Mouse (Mus musculus) urinary bladder, postnatal 14 days (tissue): ENCODE measurements at regions not wholly inside any gene's neighbourhood (a gene's known extent, or its start where the extent isn't known, plus 50 kb on each side); places are given as distances from the start of the nearest gene placed in this dataset.
A peak's percentile ranks its signal among the peaks of the same experiment; 100 is the strongest.

Experiments used
- DNase-seq: peaks from one replicate; pipeline ENCODE4 v3.0.0; 2021; ENCODE audit warnings: low spot score

DNA sequence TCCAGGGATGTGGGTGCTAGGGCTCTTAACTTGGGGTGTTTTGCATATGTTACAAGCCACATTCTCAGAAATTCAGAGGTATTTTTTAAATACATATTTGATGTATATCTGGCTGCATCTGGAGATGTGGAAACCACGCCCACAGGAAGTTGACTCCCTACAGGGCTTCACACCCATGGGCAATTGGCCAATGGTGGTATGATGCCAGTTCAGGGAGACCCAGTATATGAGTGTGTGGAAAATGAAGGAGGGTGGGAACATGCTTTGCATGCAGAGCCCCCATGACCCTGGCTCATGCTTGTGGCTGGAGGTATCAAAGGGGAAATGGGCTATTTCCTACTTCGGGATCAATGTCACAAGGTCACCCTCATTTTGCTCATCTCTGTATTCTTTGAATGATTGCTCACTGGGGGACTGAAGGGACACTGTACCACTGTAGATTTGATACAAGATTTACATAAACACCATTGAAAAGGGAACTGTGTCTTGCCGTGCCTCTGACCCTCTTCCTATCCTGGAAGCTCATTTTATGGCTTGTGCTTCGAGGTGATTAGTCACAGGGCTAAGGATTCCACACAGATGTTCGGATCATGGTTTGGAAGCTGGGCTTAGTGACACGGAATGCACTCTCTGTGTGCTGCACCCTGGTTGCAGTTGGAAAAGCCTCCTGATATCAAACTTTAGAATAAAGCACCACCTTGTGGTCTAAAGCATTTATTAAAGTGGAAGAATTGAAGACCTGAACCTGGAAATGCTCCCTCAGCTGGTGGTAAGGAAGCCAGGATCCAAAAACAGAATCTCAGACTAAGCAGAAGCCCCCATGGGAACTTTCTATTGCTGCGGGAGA, 56.8 kb upstream of the Edn1 start:
- peak; percentile 19 for DNase-seq

DNA sequence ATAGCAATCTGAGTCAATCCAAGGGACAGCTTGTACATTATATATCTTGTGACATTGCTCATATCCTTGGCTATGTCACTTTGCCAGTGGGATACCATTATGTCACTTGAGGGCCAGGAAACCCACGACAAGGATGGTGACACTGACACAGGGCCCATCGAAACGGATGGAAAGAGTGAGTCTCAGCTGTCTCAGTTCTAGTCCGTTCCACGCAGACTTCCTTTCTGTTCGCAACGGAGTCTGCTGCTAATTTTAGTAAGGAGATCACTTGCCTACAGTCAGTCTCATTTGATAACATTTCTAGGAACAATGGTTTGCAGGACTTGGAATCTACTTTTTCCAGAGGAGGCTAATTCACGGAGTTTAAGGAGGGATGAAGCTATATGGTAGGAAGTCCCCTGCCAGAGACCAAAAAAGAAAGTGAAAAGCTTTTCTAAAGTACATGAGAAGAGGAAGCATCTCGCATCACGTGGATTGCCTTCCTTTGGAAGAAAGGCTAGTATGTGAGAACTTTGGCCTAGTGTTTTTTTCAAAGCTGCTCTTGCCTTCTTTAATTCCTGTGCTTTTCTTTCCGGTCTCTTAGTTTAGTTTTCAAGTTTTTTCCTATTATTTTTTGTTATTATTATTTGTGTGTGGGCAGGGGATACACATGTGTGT, 55.4 kb upstream of the Edn1 start:
- no peak for DNase-seq
